ENCODE assay signal across 16 mouse cellular contexts in the genomic region with DNA sequence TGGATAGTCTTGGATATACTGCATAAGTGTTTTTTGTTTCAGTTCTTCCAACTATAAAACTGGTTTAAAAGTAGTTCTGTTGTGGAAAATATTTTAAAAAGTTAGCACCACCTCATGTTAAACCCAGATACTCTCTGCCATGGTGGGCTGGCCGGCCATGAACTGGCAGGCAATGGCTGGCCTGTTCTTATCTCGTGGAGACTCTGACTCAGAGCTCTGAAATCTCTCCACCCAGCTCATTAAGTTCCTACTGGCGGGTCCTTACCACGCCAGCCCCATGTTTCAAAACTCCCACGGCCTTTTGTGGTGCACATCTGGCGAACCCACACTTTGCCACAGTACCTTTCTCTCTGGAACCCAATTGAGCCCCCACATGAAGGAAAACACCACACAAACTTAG.
DNase-seq lines count a peak whose midpoint lies in the region; ATAC-seq and TF ChIP-seq lines count a peak whose summit lies in the region.
"Had no signal": no experiment of that assay in that cellular context is flagged by ENCODE, and none has a peak within 500 bp of the region (broad histone marks: within the 10 kb centered on the region; RNA-seq: fewer than 3 reads in every experiment).

No protein-coding gene starts in this region.

- no peak for TF ChIP-seq CTCF in lung, postnatal 0 days (IDR thresholded peaks at IDR 0.05)
- no peak for TF ChIP-seq CTCF in stomach, postnatal 0 days (IDR thresholded peaks at IDR 0.05; ENCODE audit: low read depth)

- H3K4me3 ChIP-seq in lung, postnatal 0 days (ENCODE audit: low read depth, low read length): no peak overlapping the region
- no peak overlapping the region for H3K4me3 ChIP-seq in stomach, postnatal 0 days (ENCODE audit: low read depth, low read length)
- H3K4me3 ChIP-seq: forebrain, embryonic 13.5 days; heart, adult 2 months had no signal

- H3K36me3 ChIP-seq in lung, postnatal 0 days (ENCODE audit: insufficient read depth, low read length): no peaks in the 10 kb centered on the region
- H3K36me3 ChIP-seq in stomach, postnatal 0 days (ENCODE audit: control insufficient read depth, insufficient read depth, low read length): no peaks in the 10 kb centered on the region

- DNase-seq in adrenal gland, adult 2 months: peak; percentile 32
- no peak for DNase-seq in adrenal gland, postnatal 4 days (ENCODE audit: low spot score in 2 of 2)
- peak; percentile 2 to 6 for DNase-seq in lung, adult 18-20 months
- no peak for DNase-seq in lung, postnatal 0 days (ENCODE audit: low spot score)
- DNase-seq in urinary bladder, postnatal 36 days (ENCODE audit: low spot score in 2 of 2): peak; percentile 38
- DNase-seq in urinary bladder, adult 2 months (ENCODE audit: low spot score): no peak
- DNase-seq in stomach, postnatal 0 days (ENCODE audit: low spot score): peak; percentile 22
- DNase-seq in left cerebral cortex, adult 9 months (ENCODE audit: low spot score in 2 of 2): no peak
- DNase-seq: cerebellum, adult 8-10 months; kidney, adult 11 months; thymus, postnatal 25 days had no signal

- TF ChIP-seq EP300 in lung, postnatal 0 days (IDR thresholded peaks at IDR 0.05): no peak
- no peak for TF ChIP-seq EP300 in stomach, postnatal 0 days (optimal IDR thresholded peaks at IDR 0.05)

- H3K9ac ChIP-seq in lung, postnatal 0 days (replicated peaks; ENCODE audit: low read depth): no peak overlapping the region
- H3K9ac ChIP-seq in stomach, postnatal 0 days (ENCODE audit: low read length): no peak overlapping the region
- H3K9ac ChIP-seq: forebrain, embryonic 13.5 days; liver, embryonic 14.5 days had no signal

- H3K27ac ChIP-seq in lung, postnatal 0 days (ENCODE audit: low read length): no peak overlapping the region
- no peak overlapping the region for H3K27ac ChIP-seq in stomach, postnatal 0 days (replicated peaks)
- H3K27ac ChIP-seq: forebrain, embryonic 13.5 days; heart, adult 2 months; liver, embryonic 14.5 days had no signal

- 60% methylated on average over 6 of the region's 6 CpGs for WGBS in lung, postnatal 0 days
- 54% methylated on average over 6 of the region's 6 CpGs for WGBS in stomach, postnatal 0 days

- H3K4me1 ChIP-seq in lung, postnatal 0 days (ENCODE audit: insufficient read depth, low read depth, low read length): no peaks in the 10 kb centered on the region
- H3K4me1 ChIP-seq in stomach, postnatal 0 days (replicated peaks; ENCODE audit: control insufficient read depth, insufficient read depth): no peaks in the 10 kb centered on the region

- H3K4me2 ChIP-seq in lung, postnatal 0 days (replicated peaks; ENCODE audit: low read depth, low read length): no peak overlapping the region
- H3K4me2 ChIP-seq in stomach, postnatal 0 days (replicated peaks; ENCODE audit: low read depth): no peak overlapping the region
- H3K4me2 ChIP-seq: forebrain, embryonic 13.5 days had no signal

- H3K9me3 ChIP-seq in lung, postnatal 0 days (ENCODE audit: low read length): no peaks in the 10 kb centered on the region
- no peaks in the 10 kb centered on the region for H3K9me3 ChIP-seq in stomach, postnatal 0 days (ENCODE audit: control insufficient read depth, low read length)
- H3K9me3 ChIP-seq: forebrain, embryonic 13.5 days had no signal

- no peak for ATAC-seq in lung, postnatal 0 days
- ATAC-seq in stomach, postnatal 0 days (ENCODE audit: low FRiP score, low TSS enrichment): no peak
- ATAC-seq: forebrain, embryonic 13.5 days; hindbrain, embryonic 16.5 days had no signal

- no peaks in the 10 kb centered on the region for H3K27me3 ChIP-seq in lung, postnatal 0 days (replicated peaks; ENCODE audit: insufficient read depth, low read length)
- no peaks in the 10 kb centered on the region for H3K27me3 ChIP-seq in stomach, postnatal 0 days (ENCODE audit: control insufficient read depth, insufficient read depth, low read length)
- H3K27me3 ChIP-seq: CH12.LX; forebrain, embryonic 13.5 days had no signal

Comparison
In these comparisons a context has a peak if more than half of its experiments do, and no peak if none do; other contexts are left out.
1. DNase-seq: peak in adrenal gland, adult 2 months (single experiment), lung, adult 18-20 months (2 of 2), urinary bladder, postnatal 36 days (2 of 2) and stomach, postnatal 0 days (single experiment); none in adrenal gland, postnatal 4 days (0 of 2), lung, postnatal 0 days (single experiment), urinary bladder, adult 2 months (single experiment) and left cerebral cortex, adult 9 months (0 of 2).